Mouse (Mus musculus): Measurements from ENCODE around the gene Rpl36al.

- TF ChIP-seq CTCF (IDR thresholded peaks at IDR 0.05; ENCODE audit: low read depth, low read length) (no peak), POLR2A (IDR thresholded peaks at IDR 0.05; ENCODE audit: extremely low read depth, insufficient read depth, low read length) (no peak)
These were observed 7.5 kb upstream of the Rpl36al start for GRCm38 (mm10) chr12:69191396-69191795.

All from liver, adult 2 months (tissue).